Comparison of ENCODE assay signal across 8 mouse cellular contexts in the genomic region with DNA sequence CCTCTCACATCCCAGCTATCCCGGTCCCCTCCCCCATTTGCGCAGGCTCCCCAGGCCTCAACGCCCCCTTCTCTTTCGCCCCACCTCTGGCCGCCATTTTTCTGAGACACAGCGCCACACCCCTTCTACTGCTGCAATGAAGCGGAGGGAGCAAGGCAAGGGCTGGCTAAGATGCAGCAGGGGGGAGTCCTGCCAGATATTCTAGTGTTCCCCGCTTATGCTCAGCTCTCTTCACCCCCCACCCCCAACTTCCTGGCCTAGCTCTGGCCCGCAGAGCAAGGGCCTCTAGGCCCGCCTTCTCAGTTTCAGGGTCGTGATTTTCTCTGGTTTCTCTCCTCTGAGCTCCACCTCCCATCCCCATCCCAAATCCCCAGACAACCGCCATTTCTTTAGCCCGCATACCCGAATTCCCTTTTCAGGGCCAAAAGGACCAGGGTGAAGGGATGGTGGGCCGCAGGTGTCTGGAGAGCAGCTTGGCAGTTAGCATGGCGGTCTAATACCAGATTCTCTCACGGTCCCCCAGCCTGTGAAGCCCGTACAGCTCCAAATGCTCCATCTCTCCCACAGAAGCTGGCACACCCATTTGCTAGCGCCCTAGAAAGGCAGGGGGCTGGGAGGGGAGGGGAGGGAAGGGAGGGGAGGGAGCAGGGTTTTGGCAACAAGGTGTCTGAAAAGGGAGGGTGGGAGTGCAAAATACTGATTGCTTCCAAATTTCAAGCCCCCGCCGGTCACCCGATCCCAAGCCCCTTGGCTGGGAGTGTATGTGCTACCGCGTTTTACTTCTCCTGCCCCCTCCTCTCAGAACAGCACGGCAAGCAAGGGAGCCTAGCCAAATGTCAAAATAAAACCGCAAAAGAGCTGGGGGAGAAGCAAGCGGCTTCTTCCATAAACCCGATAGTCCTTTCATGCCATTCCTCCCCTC. TPM values are rescaled to one million over a fixed set of nuclear protein-coding genes. Genes with fewer than 3 reads are reported as not detected.
DNase-seq lines count a peak whose midpoint lies in the region; TF ChIP-seq lines count a peak whose summit lies in the region.

No protein-coding gene starts in this region.

- no peak for TF ChIP-seq CTCF in embryonic fibroblast, embryonic 13.5 days (IDR thresholded peaks at IDR 0.05; ENCODE audit: borderline replicate concordance, insufficient read depth, low read length)

- intact Hi-C loops in heart, postnatal 36 days (cut with DNase I): loop anchor here (5.0 kb wide), 1 partner anchor 56 kb away; a partner anchor contains a TSS

- H3K27ac ChIP-seq in embryonic fibroblast, embryonic 13.5 days (ENCODE audit: insufficient read depth, low read length): peak overlapping the region; percentile 27; the same call in 1 of the 2 replicates

- H3K4me1 ChIP-seq in embryonic fibroblast, embryonic 13.5 days (ENCODE audit: control insufficient read depth, insufficient read depth, low read length): no peaks in the 10 kb centered on the region

- peak; percentile 49 for DNase-seq in ES-CJ7 (ENCODE audit: low read depth, low spot score)
- DNase-seq in adrenal gland, postnatal 14 days: peak; percentile 51
- DNase-seq in heart, postnatal 36 days: peak; percentile 7 to 9
- DNase-seq in layer of hippocampus, postnatal 14 days (ENCODE audit: low spot score in 2 of 2): peak; percentile 31 to 40
- DNase-seq in lung, postnatal 36 days: peak; percentile 28
- DNase-seq in right cerebral cortex, postnatal 10 days (ENCODE audit: low spot score in 2 of 2): peak; percentile 71 to 72
- DNase-seq in spleen, postnatal 10 days (ENCODE audit: low spot score in 2 of 2): no peak

- peak; percentile 38; the same call in 1 of the 2 replicates for TF ChIP-seq POLR2A in embryonic fibroblast, embryonic 13.5 days (IDR thresholded peaks at IDR 0.05; ENCODE audit: low read depth, low read length)

- peak overlapping the region; percentile 84 for H3K4me3 ChIP-seq in embryonic fibroblast, embryonic 13.5 days (ENCODE audit: insufficient read depth, low read length)

RNA-seq across cellular contexts. Expression of a gene that starts 0.9 kb away (rescaled TPM):
- 47.2 and 48.4 TPM in 2 replicates for total RNA-seq in adrenal gland, postnatal 14 days (2021)
- polyA plus RNA-seq in embryonic fibroblast, embryonic 13.5 days (2011; ENCODE audit: insufficient read length, low read depth, missing spikeins): 108 and 127 TPM in 2 replicates
- 1 to 10 TPM; 6.7 to 7.4 TPM for total RNA-seq in heart, postnatal 36 days (2021)
- total RNA-seq in layer of hippocampus, postnatal 14 days (2021): 10 to 100 TPM; 73.6 to 81.4 TPM

RNA-seq across cellular contexts. Expression of a gene that starts 51.7 kb away (rescaled TPM):
- total RNA-seq in adrenal gland, postnatal 14 days (2021): 37.9 and 40.6 TPM in 2 replicates
- 71.6 and 81.0 TPM in 2 replicates for polyA plus RNA-seq in embryonic fibroblast, embryonic 13.5 days (2011; ENCODE audit: insufficient read length, low read depth, missing spikeins)
- total RNA-seq in heart, postnatal 36 days (2021): 10 to 100 TPM; 18.6 to 19.3 TPM
- 100 to 1,000 TPM in 1 of 2 experiments, 10 to 100 TPM in 1; 90.3 to 113 TPM for total RNA-seq in layer of hippocampus, postnatal 14 days (2021)

RNA-seq across cellular contexts. Expression of a gene that starts 56.9 kb away (rescaled TPM):
- total RNA-seq in adrenal gland, postnatal 14 days (2021): 7.3 and 11.3 TPM in 2 replicates
- 13.6 and 21.7 TPM in 2 replicates for polyA plus RNA-seq in embryonic fibroblast, embryonic 13.5 days (2011; ENCODE audit: insufficient read length, low read depth, missing spikeins)
- 1 to 10 TPM in 1 of 2 experiments, under 1 TPM in 1; 0.60 to 1.1 TPM for total RNA-seq in heart, postnatal 36 days (2021)
- 1 to 10 TPM; 7.2 to 7.3 TPM for total RNA-seq in layer of hippocampus, postnatal 14 days (2021)

Comparison
In these comparisons a context has a peak if more than half of its experiments do, and no peak if none do; other contexts are left out.
1. DNase-seq: peak in ES-CJ7 (single experiment), adrenal gland, postnatal 14 days (single experiment), heart, postnatal 36 days (2 of 2), layer of hippocampus, postnatal 14 days (2 of 2), lung, postnatal 36 days (single experiment) and right cerebral cortex, postnatal 10 days (2 of 2); none in spleen, postnatal 10 days (0 of 2).